Mouse (Mus musculus): ENCODE measurements around the gene Greb1. TPM values are rescaled to one million over a fixed set of nuclear protein-coding genes. Genes with fewer than 3 reads are reported as not detected.

Greb1 gene
- polyA plus RNA-seq, 1 experiment from 2014 or later: 31.0 TPM

DNA sequence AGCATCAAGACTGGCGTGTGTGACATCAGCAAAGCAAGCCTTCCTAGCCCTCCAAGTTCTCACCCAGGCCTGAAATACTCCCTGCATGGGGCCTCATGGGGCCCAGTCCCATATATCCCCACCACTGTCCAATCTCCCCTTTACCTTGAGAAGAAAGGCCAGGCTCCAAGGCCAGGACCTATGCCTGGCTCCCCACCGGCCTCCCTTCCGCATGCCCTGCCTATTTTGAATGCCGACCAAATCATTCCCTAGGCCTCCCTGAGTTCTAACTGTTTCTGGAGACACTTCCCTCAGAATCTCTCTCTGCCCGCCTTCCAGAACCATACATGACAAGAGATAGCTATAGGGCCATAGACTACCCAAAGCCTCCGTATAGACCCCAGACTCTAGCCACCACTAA lies 49.1 kb downstream of the Greb1 start:
- 83% methylated on average over 6 of the region's 6 CpGs for WGBS
- H3K9me3 ChIP-seq (replicated peaks): no peaks in the 10 kb centered on the region
- H3K27me3 ChIP-seq (ENCODE audit: low read depth, poor library complexity, severe bottlenecking): peaks cover 28% of the 10 kb centered on the region
- H3K27ac ChIP-seq (replicated peaks): no peak overlapping the region; the same call in 1 of the 2 replicates
- H3K4me1 ChIP-seq: peaks cover 48% of the 10 kb centered on the region
- no peak for DNase-seq (ENCODE audit: low spot score)
- H3K4me3 ChIP-seq: no peak overlapping the region
- peaks cover 51% of the 10 kb centered on the region for H3K36me3 ChIP-seq

GRCm38 (mm10) chr12:16740059-16740458 lies 60.6 kb downstream of the Greb1 start:
- 33% methylated on average over 5 of the region's 5 CpGs for WGBS
- DNase-seq (ENCODE audit: low spot score): no peak
- Histone ChIP-seq H3K4me3 (no peak overlapping the region), H3K27ac (replicated peaks) (peak overlapping the region; percentile 70), H3K27me3 (ENCODE audit: low read depth, poor library complexity, severe bottlenecking) (peaks cover 9% of the 10 kb centered on the region; the same call in 1 of the 2 replicates), H3K36me3 (peaks cover 55% of the 10 kb centered on the region), H3K9me3 (replicated peaks) (no peaks in the 10 kb centered on the region), H3K4me1 (peaks cover 71% of the 10 kb centered on the region)

DNA sequence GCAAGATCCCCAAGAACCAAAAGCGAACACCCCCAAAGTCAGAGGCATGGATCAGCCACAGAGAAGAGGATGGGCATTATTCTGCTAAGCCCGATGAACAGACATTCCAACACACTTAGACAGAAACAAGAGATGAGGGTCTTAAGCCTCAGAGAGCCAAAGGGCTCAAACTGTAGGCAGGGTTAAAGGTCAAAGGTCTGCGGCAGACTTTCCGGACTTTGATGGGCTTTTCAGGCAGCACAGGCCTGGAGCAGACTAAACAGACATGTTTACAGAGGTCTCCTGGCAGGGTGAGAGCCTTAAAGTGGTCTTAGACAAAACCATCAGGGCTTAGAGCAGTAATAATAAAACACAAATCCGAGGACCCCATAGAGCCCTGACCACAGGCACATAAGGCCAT lies 63.4 kb downstream of the Greb1 start:
- peaks cover 84% of the 10 kb centered on the region for H3K4me1 ChIP-seq
- H3K36me3 ChIP-seq: peaks cover 72% of the 10 kb centered on the region
- peak overlapping the region; percentile 39; the same call in 1 of the 2 replicates for H3K27ac ChIP-seq (replicated peaks)
- H3K27me3 ChIP-seq (ENCODE audit: low read depth, poor library complexity, severe bottlenecking): peaks cover 11% of the 10 kb centered on the region; the same call in 1 of the 2 replicates
- WGBS: 13% methylated on average over 5 of the region's 5 CpGs
- no peaks in the 10 kb centered on the region for H3K9me3 ChIP-seq (replicated peaks)
- no peak overlapping the region for H3K4me3 ChIP-seq
- peak; percentile 68 for DNase-seq (ENCODE audit: low spot score)

- no peak for DNase-seq (ENCODE audit: low spot score)
- 92% methylated on average over 3 of the region's 3 CpGs for WGBS
- Histone ChIP-seq H3K9me3 (replicated peaks) (no peaks in the 10 kb centered on the region), H3K4me1 (peaks cover 93% of the 10 kb centered on the region), H3K4me3 (no peak overlapping the region), H3K36me3 (peaks cover 75% of the 10 kb centered on the region), H3K27ac (replicated peaks) (0 out of 2 replicates have a peak overlapping the region, but pooled peaks have one; percentile 19), H3K27me3 (ENCODE audit: low read depth, poor library complexity, severe bottlenecking) (peaks cover 11% of the 10 kb centered on the region; the same call in 1 of the 2 replicates)
These were observed 66.0 kb downstream of the Greb1 start for GRCm38 (mm10) chr12:16734698-16735097.

- no peaks in the 10 kb centered on the region for H3K9me3 ChIP-seq (replicated peaks)
- peaks cover 11% of the 10 kb centered on the region; the same call in 1 of the 2 replicates for H3K27me3 ChIP-seq (ENCODE audit: low read depth, poor library complexity, severe bottlenecking)
- H3K4me3 ChIP-seq: no peak overlapping the region
- H3K27ac ChIP-seq (replicated peaks): peak overlapping the region; percentile 19; the same call in 1 of the 2 replicates
- 43% methylated on average over 8 of the region's 8 CpGs for WGBS
- peaks cover 87% of the 10 kb centered on the region for H3K4me1 ChIP-seq
- peak; percentile 63 for DNase-seq (ENCODE audit: low spot score)
- peaks cover 81% of the 10 kb centered on the region for H3K36me3 ChIP-seq
These were observed 66.7 kb downstream of the Greb1 start for GRCm38 (mm10) chr12:16734009-16734408.

GRCm38 (mm10) chr12:16731121-16731741 lies 69.5 kb downstream of the Greb1 start:
- Histone ChIP-seq H3K36me3 (peaks cover 94% of the 10 kb centered on the region), H3K4me3 (no peak overlapping the region), H3K9me3 (replicated peaks) (no peaks in the 10 kb centered on the region), H3K4me1 (peaks cover 59% of the 10 kb centered on the region), H3K27me3 (ENCODE audit: low read depth, poor library complexity, severe bottlenecking) (peaks cover 7% of the 10 kb centered on the region; the same call in 1 of the 2 replicates), H3K27ac (replicated peaks) (peak overlapping the region; percentile 63)
- DNase-seq (ENCODE audit: low spot score): no peak
- WGBS: 31% methylated on average over 11 of the region's 11 CpGs

DNA sequence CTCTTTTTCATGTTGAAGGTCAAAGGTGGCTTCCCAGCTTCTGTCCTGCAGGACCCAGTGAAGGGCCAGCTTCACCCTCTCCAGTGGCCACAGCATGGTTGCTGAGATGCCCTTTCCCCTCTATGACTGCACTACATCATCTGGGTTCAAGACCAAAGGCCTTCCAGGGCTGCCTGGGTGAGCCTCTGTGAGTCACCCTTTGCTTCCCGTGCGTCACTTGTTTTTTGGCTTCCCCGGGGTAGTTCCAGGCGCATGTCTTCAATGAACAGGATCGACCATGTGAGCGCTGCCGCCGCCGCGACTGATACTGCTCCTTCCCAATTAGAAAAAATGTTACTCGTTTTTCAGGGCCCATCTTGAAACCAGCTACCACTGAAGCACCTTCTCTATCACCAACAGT lies 70.5 kb downstream of the Greb1 start:
- Histone ChIP-seq H3K36me3 (peaks cover 93% of the 10 kb centered on the region), H3K4me3 (no peak overlapping the region), H3K9me3 (replicated peaks) (no peaks in the 10 kb centered on the region), H3K27ac (replicated peaks) (peak overlapping the region; percentile 43), H3K27me3 (ENCODE audit: low read depth, poor library complexity, severe bottlenecking) (peaks cover 4% of the 10 kb centered on the region; the same call in 1 of the 2 replicates), H3K4me1 (peaks cover 48% of the 10 kb centered on the region)
- no peak for DNase-seq (ENCODE audit: low spot score)
- 90% methylated on average over 11 of the region's 11 CpGs for WGBS

GRCm38 (mm10) chr12:16728221-16728620 lies 72.5 kb downstream of the Greb1 start:
- Histone ChIP-seq H3K4me3 (no peak overlapping the region), H3K36me3 (peaks cover 92% of the 10 kb centered on the region), H3K4me1 (peaks cover 43% of the 10 kb centered on the region), H3K9me3 (replicated peaks) (no peaks in the 10 kb centered on the region), H3K27ac (replicated peaks) (no peak overlapping the region), H3K27me3 (ENCODE audit: low read depth, poor library complexity, severe bottlenecking) (no peaks in the 10 kb centered on the region)
- DNase-seq (ENCODE audit: low spot score): no peak
- WGBS: 93% methylated on average over 5 of the region's 5 CpGs

DNA sequence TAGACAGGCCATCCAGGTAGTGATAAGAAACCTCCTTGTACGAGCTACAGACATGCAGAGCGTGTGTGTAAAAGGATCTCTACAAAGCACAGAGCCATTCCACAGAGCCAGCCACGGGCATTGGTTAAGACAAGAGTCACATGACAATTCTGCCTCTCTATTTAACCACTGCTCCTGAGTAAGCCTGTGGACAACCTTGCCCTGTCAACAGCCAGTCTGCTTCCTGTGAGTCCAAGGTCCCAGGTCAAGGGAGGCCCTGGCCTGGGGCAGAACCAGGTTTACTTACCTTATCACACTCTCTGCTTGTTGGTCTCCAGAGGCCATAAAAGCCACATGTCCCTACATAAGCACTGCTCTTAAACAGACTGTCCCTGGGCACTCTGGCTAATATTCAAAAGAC lies 74.5 kb downstream of the Greb1 start:
- H3K4me1 ChIP-seq: peaks cover 29% of the 10 kb centered on the region

GRCm38 (mm10) chr12:16723601-16724000 lies 77.1 kb downstream of the Greb1 start:
- 61% methylated on average over 3 of the region's 3 CpGs for WGBS
- Histone ChIP-seq H3K4me3 (no peak overlapping the region), H3K36me3 (peaks cover 95% of the 10 kb centered on the region), H3K27ac (replicated peaks) (no peak overlapping the region), H3K4me1 (peaks cover 21% of the 10 kb centered on the region; the same call in 1 of the 2 replicates), H3K9me3 (replicated peaks) (no peaks in the 10 kb centered on the region), H3K27me3 (ENCODE audit: low read depth, poor library complexity, severe bottlenecking) (peaks cover 13% of the 10 kb centered on the region; the same call in 1 of the 2 replicates)
- DNase-seq (ENCODE audit: low spot score): no peak

More for the DNA sequence above, 74.5 kb downstream of the Greb1 start:
- Histone ChIP-seq H3K27ac (replicated peaks) (no peak overlapping the region), H3K36me3 (peaks cover 93% of the 10 kb centered on the region), H3K27me3 (ENCODE audit: low read depth, poor library complexity, severe bottlenecking) (0 out of 2 replicates have a peak, but pooled peaks cover 4% of the 10 kb centered on the region), H3K9me3 (replicated peaks) (no peaks in the 10 kb centered on the region), H3K4me3 (no peak overlapping the region)
- DNase-seq (ENCODE audit: low spot score): no peak
- WGBS: 87% methylated on average over 3 of the region's 3 CpGs

DNA sequence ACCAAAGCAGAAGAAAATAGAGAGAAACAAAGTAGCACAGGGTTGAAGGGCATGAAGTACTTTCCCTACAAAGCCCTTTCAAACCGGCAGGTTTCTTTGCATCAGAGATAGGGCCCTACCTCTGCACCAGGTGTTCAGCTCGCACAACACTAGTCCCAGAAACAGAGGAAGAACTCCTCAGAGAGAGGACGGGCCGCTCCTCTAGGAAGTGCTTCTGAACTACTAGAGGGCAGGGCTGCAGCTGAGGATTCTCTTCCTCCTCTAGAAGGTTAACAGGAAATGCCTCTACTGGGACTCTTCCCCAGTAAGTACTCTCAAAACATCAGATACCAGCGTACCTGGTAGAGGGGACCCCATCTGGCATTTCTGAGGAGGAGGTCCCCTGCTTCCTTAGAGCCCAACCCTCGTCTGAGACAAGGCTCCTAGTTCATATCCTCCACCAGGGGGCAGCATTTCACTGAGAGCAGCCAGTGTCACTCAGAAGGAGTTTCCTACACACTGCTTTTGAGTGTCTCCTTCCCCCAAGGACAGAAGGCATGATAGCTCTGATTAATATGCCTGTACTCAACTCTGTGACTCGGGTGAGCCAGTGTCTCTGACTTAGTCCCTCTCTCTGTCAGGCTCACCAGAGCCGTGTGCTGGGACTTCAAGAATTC lies 81.9 kb downstream of the Greb1 start:
- Histone ChIP-seq H3K4me1 (peaks cover 9% of the 10 kb centered on the region; the same call in 1 of the 2 replicates), H3K27me3 (ENCODE audit: low read depth, poor library complexity, severe bottlenecking) (peaks cover 13% of the 10 kb centered on the region; the same call in 1 of the 2 replicates), H3K9me3 (replicated peaks) (no peaks in the 10 kb centered on the region), H3K4me3 (no peak overlapping the region), H3K27ac (replicated peaks) (0 out of 2 replicates have a peak overlapping the region, but pooled peaks have one; percentile 6), H3K36me3 (peaks cover 91% of the 10 kb centered on the region)
- 49% methylated on average over 8 of the region's 8 CpGs for WGBS
- DNase-seq (ENCODE audit: low spot score): peak; percentile 73

DNA sequence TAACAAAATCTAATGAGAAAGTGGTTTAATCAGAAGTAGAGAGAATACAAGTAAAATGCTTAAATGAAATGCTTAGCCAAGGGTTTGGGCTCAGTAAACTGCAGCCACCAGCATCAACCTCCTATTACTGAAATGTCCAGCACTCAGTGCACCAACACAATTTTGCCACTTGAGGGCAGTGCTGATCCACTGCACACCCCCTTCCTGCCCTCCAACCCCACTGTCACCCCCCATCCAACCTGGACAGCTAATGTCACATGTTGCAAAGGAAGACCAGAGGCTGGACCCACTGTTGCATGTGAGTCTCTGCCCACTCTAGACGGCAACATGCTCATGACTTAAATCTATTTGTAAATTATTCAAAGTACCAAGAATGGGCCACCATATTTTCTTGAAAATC lies 83.0 kb downstream of the Greb1 start:
- no peaks in the 10 kb centered on the region for H3K9me3 ChIP-seq (replicated peaks)
- no peak overlapping the region for H3K4me3 ChIP-seq
- 66% methylated on average over 1 of the region's 1 CpGs for WGBS
- peaks cover 13% of the 10 kb centered on the region; the same call in 1 of the 2 replicates for H3K27me3 ChIP-seq (ENCODE audit: low read depth, poor library complexity, severe bottlenecking)
- DNase-seq (ENCODE audit: low spot score): peak; percentile 59
- H3K27ac ChIP-seq (replicated peaks): no peak overlapping the region
- H3K4me1 ChIP-seq: peaks cover 6% of the 10 kb centered on the region; the same call in 1 of the 2 replicates
- peaks cover 91% of the 10 kb centered on the region for H3K36me3 ChIP-seq

GRCm38 (mm10) chr12:16714616-16715015 lies 86.1 kb downstream of the Greb1 start:
- peaks cover 91% of the 10 kb centered on the region for H3K36me3 ChIP-seq
- DNase-seq (ENCODE audit: low spot score): no peak
- no peak overlapping the region for H3K4me3 ChIP-seq
- H3K27ac ChIP-seq (replicated peaks): no peak overlapping the region
- peaks cover 6% of the 10 kb centered on the region; the same call in 1 of the 2 replicates for H3K4me1 ChIP-seq
- no peaks in the 10 kb centered on the region for H3K9me3 ChIP-seq (replicated peaks)
- 90% methylated on average over 10 of the region's 10 CpGs for WGBS
- no peaks in the 10 kb centered on the region for H3K27me3 ChIP-seq (ENCODE audit: low read depth, poor library complexity, severe bottlenecking)

Measured in midbrain, embryonic 10.5 days (tissue).